Mouse (Mus musculus): ENCODE results near the gene Barhl2.

DNA sequence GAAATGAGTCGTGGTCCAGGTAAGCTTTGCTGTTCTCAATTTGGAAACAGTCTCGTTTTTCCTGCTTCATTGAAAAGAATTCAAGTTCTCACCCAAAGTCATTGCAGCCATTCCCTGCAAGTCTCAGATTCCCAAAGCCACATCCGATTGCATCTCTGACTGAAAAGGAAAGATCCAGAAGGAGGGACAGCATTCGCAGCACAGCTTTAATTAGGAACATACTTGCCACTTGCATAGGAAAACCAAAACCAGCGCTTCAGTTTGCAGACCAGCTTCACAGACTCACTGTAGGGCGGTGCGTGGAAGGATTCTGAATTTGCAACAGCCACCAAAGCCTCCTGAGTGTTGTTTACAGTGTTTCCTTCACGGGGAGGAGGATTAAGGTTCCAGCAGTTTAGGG, 33.8 kb upstream of the Barhl2 start:
- TF ChIP-seq CTCF (IDR thresholded peaks at IDR 0.05; ENCODE audit: low read depth) (no peak), EP300 (IDR thresholded peaks at IDR 0.05; ENCODE audit: low read depth) (no peak)
